Mouse (Mus musculus) liver, embryonic 14.5 days (tissue): Measurements from ENCODE around the gene Smyd1. TPM values are rescaled to one million over a fixed set of nuclear protein-coding genes. Genes with fewer than 3 reads are reported as not detected.

Experiments
- ATAC-seq: fragments of 200-750 bp; cut with Nextera tagmentation; 2 replicates; pipeline ENCODE4 v1.8.0; 2017; ENCODE audit warnings: moderate number of reproducible peaks, mild to moderate bottlenecking, moderate library complexity; ENCODE audit not compliant: insufficient read depth
- DNase-seq, 3 experiments: peaks; one replicate each; pipeline ENCODE4 v3.0.0-alpha.2; 2012 to 2013; ENCODE audit warnings: low read depth in 3 of 3, low spot score in 3 of 3
- H3K27ac ChIP-seq: fragments of 300-500 bp; sonication (generic); 2 replicates; pipeline ENCODE4 v1.5.1; 2014; ENCODE audit warnings: moderate library complexity, mild to moderate bottlenecking, control low read depth, inconsistent platforms
- H3K27me3 ChIP-seq: fragments of 300-500 bp; sonication (generic); 2 replicates; pipeline ENCODE4 v1.6.1; 2014; ENCODE audit warnings: mild to moderate bottlenecking, low read length, moderate library complexity; ENCODE audit not compliant: control insufficient read depth, insufficient read depth
- H3K36me3 ChIP-seq: fragments of 300-500 bp; sonication (generic); replicated peaks from 2 replicates; pipeline ENCODE4 v1.6.1; 2014; ENCODE audit warnings: low read depth; ENCODE audit not compliant: control insufficient read depth, insufficient read depth
- H3K4me1 ChIP-seq, 2 experiments: fragments of 200-500 bp in 1 of 2; fragments of 300-500 bp in 1 of 2; sonication (generic) in 1 of 2; replicated peaks; 2 replicates each; pipeline ENCODE4 v1.6.1; 2012 to 2014; ENCODE audit warnings: antibody characterized with exemption in 1 of 2, inconsistent platforms in 1 of 2, low read length in 1 of 2; ENCODE audit not compliant: control insufficient read depth in 2 of 2, insufficient read depth in 2 of 2
- H3K4me2 ChIP-seq: fragments of 300-500 bp; sonication (generic); 2 replicates; pipeline ENCODE4 v1.6.1; 2014; ENCODE audit warnings: low read depth, mild to moderate bottlenecking, control low read depth, moderate library complexity
- H3K4me3 ChIP-seq, 2 experiments: fragments of 200-500 bp in 1 of 2; fragments of 300-500 bp in 1 of 2; sonication (generic) in 1 of 2; 2 replicates each; pipeline ENCODE4 v1.5.1; 2012 to 2014; ENCODE audit warnings: low read depth in 2 of 2, low read length in 2 of 2, mild to moderate bottlenecking in 2 of 2, control low read depth in 1 of 2, inconsistent platforms in 1 of 2, moderate library complexity in 1 of 2; ENCODE audit not compliant: insufficient read depth in 1 of 2
- H3K9ac ChIP-seq: fragments of 300-500 bp; sonication (generic); replicated peaks from 2 replicates; pipeline ENCODE4 v1.6.1; 2014; ENCODE audit warnings: mild to moderate bottlenecking, control low read depth, moderate library complexity
- H3K9me3 ChIP-seq: fragments of 300-500 bp; sonication (generic); 2 replicates; pipeline ENCODE4 v1.6.1; 2016; ENCODE audit warnings: low read length, mixed read lengths; ENCODE audit not compliant: control insufficient read depth
- CTCF ChIP-seq: IDR thresholded peaks from 2 replicates; pipeline ENCODE4 v1.5.1; 2016; ENCODE audit warnings: antibody characterized with exemption, low read depth, control low read depth
- EP300 ChIP-seq: IDR thresholded peaks from 2 replicates; pipeline ENCODE4 v1.6.1; 2016; ENCODE audit warnings: antibody characterized with exemption, low read depth
- WGBS: fragments of 180-500 bp; shearing (Covaris S2); extraction: QIAGEN DNeasy Blood & Tissue Kit; methylation state at CpG from one replicate; pipeline ENCODE4 v1.1.7; 2014; ENCODE audit not compliant: insufficient replicate concordance; 5-methylcytosine and 5-hydroxymethylcytosine counted together
- microRNA-seq: library from miRNA; unstranded; fragments of <30 nt; microRNA quantifications from one replicate; pipeline ENCODE4, GENCODE M21; 2016
- polyA plus RNA-seq, 2 experiments: library from polyadenylated mRNA; depleted of rRNA in 1 of 2; stranded (reverse) in 1 of 2; unstranded in 1 of 2; fragments of >200 nt; fragmentation: Nextera tagmentation in 1 of 2; extraction: Ambion mirVana in 1 of 2; gene quantifications; 2 replicates each; pipeline versions ENCODE4 v1.2.1 to v1.2.3; 2012 to 2014

Gene Smyd1
- polyA plus RNA-seq, 2 experiments = 0.08 to 0.11 TPM

DNA sequence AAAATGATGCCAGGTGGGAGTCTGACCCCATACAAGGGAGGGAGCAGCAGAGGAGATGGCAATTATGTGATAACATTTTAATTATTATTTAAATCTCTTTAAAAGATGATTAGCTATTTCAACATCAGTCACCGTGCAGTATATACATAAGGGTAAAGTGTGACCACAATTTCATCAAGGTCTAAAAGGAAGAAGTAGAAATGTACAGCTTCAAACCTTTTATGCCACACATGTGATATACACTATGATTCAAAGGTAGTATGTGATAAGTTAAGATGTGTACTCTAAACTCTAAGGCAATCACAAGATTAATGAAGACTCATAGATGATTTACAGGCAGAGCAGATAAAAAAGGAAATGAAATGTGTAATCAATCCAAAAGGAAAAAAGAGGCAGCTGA lies 141.4 kb downstream of the Smyd1 start:
- H3K36me3 ChIP-seq = no peaks in the 10 kb centered on the region
- H3K4me1 ChIP-seq = peaks cover 0 to 2% of the 10 kb centered on the region in 2 experiments; a peak in 1 of 4 replicates
- DNase-seq (no peak), ATAC-seq (no peak)
- H3K27ac ChIP-seq = no peak overlapping the region
- H3K4me3 ChIP-seq = no peak overlapping the region
- 47% methylated on average over 1 of the region's 1 CpGs for WGBS
- no peaks in the 10 kb centered on the region for H3K27me3 ChIP-seq
- TF ChIP-seq CTCF (no peak), EP300 (no peak)
- no peak overlapping the region for H3K4me2 ChIP-seq
- H3K9ac ChIP-seq = no peak overlapping the region
- no peaks in the 10 kb centered on the region for H3K9me3 ChIP-seq

DNA sequence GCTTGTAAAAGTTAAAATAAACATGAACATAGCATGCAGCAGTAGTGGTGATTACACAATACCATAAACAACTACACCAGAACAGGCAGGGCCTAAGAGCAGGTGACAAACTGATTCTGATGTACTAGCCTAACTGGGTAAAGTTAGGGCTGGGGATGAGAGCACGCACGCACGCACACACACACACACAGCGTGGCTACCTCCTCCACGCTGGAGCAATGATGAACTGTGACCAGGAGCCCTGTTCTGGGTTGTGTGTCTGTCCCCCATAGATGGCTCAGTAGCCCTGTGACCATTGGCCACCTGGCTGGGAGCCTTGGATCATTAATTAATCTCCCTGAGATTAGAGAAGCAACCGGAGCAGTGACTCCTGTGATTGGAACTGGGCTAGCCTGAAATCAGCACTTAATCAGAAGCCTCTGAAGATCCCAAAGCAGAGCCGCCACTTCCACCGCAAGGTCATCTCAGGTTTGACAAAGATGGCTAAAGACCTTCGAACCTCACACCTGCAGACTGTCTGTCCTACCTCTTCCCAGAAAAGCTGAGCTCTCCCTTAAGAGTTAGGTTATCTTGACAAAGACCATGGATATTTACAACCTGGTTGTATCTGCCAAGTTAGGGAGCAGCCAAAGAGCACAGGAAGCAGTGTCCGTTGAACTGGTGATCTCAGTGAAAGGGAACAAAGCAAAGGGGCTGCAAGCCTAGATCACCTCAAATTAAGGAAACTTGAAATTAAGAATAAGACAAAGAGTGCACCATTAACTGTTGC lies 149.0 kb downstream of the Smyd1 start:
- H3K36me3 ChIP-seq = no peaks in the 10 kb centered on the region
- 72% methylated on average over 10 of the region's 10 CpGs for WGBS
- TF ChIP-seq CTCF = no peak
- no peak for TF ChIP-seq EP300
- H3K9me3 ChIP-seq = no peaks in the 10 kb centered on the region
- no peak for DNase-seq
- no peak for ATAC-seq
- H3K4me2 ChIP-seq = no peak overlapping the region
- no peaks in the 10 kb centered on the region for H3K4me1 ChIP-seq
- H3K4me3 ChIP-seq = no peak overlapping the region
- no peak overlapping the region for H3K9ac ChIP-seq
- H3K27me3 ChIP-seq = no peaks in the 10 kb centered on the region
- H3K27ac ChIP-seq = no peak overlapping the region

DNA sequence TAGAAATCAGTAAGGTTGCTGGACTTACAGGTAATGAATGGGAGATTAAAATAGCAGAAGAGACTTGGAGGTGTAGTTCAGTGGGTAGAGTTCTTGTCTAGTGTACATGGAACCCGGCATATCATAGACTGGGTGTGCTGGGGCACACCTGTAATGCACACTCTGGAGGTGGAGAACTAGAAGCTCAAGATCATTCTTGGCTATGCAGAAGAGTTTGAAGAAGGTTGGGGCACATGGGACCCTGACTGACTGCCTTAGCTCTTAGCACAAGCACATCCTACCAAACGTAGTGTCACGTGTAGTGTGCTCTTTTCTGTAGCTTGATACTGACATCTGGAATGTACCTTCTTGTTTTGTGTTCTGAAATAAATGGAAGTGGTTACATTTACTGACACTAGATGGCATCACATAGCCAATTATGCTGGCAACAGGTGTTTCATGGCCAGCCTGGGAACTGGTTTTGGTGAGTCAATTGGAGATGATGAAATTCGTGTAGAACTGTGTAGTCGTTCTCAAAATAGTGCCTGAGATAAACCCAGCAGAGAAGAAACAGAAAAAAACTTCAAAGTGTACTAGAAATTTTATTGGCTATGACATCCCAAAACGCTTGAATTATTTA lies 155.4 kb downstream of the Smyd1 start:
- peak; percentile 49 for TF ChIP-seq CTCF
- no peak for TF ChIP-seq EP300
- DNase-seq (peak in 1 of 3 experiments; percentile 13), ATAC-seq (no peak)
- no peaks in the 10 kb centered on the region for H3K9me3 ChIP-seq
- H3K27ac ChIP-seq = no peak overlapping the region
- H3K9ac ChIP-seq = no peak overlapping the region
- H3K4me2 ChIP-seq = no peak overlapping the region
- H3K4me3 ChIP-seq = no peak overlapping the region
- H3K36me3 ChIP-seq = no peaks in the 10 kb centered on the region
- no peaks in the 10 kb centered on the region for H3K27me3 ChIP-seq
- 25% methylated on average over 6 of the region's 6 CpGs for WGBS
- H3K4me1 ChIP-seq = no peaks in the 10 kb centered on the region; a peak in 1 of 4 replicates

GRCm38 (mm10) chr6:71164394-71164793 lies 157.6 kb downstream of the Smyd1 start:
- Histone ChIP-seq H3K27me3 (no peaks in the 10 kb centered on the region), H3K9ac (no peak overlapping the region), H3K4me3 (no peak overlapping the region), H3K9me3 (no peaks in the 10 kb centered on the region), H3K4me1 (peaks cover 0 to 2% of the 10 kb centered on the region in 2 experiments; a peak in 1 of 4 replicates), H3K27ac (no peak overlapping the region), H3K4me2 (no peak overlapping the region), H3K36me3 (no peaks in the 10 kb centered on the region)
- 25% methylated on average over 6 of the region's 6 CpGs for WGBS
- DNase-seq = no peak
- 0 out of 2 replicates have a peak, but pooled peaks have one; percentile 6 for ATAC-seq
- TF ChIP-seq CTCF (peak; percentile 12), EP300 (no peak)

Small RNA genes within 50 kb of the gene (microRNA-seq; reads per million reads assigned to microRNA genes)
- 20.3 reads per million, percentile 29 among the genes with 10 or more reads in this experiment for gene Mir8112

Other genes with a start within 250 kb of the Smyd1 start
- 4.7 and 5.4 TPM in 2 replicates for gene Thnsl2, start 177.8 kb downstream of the Smyd1 start, polyA plus RNA-seq (2012; rRNA removed)
- gene Thnsl2, start 177.8 kb downstream of the Smyd1 start, polyA plus RNA-seq (2014; fragmentation: Nextera tagmentation; extraction: Ambion mirVana) = 11.5 and 11.8 TPM in 2 replicates
- gene Fabp1, start 122.4 kb downstream of the Smyd1 start, polyA plus RNA-seq (2012; rRNA removed) = 84.6 and 179 TPM in 2 replicates
- gene Fabp1, start 122.4 kb downstream of the Smyd1 start, polyA plus RNA-seq (2014; fragmentation: Nextera tagmentation; extraction: Ambion mirVana) = 356 and 360 TPM in 2 replicates
- gene Krcc1, start 50.6 kb downstream of the Smyd1 start, polyA plus RNA-seq (2012; rRNA removed) = 7.6 and 11.1 TPM in 2 replicates
- 23.0 and 26.4 TPM in 2 replicates for gene Krcc1, start 50.6 kb downstream of the Smyd1 start, polyA plus RNA-seq (2014; fragmentation: Nextera tagmentation; extraction: Ambion mirVana)
- gene Cd8b1, start 555 bp upstream of the Smyd1 start, polyA plus RNA-seq (2012; rRNA removed) = not detected in 2 replicates
- not detected in 2 replicates for gene Cd8b1, start 555 bp upstream of the Smyd1 start, polyA plus RNA-seq (2014; fragmentation: Nextera tagmentation; extraction: Ambion mirVana)
- gene Cd8a, start 51.2 kb upstream of the Smyd1 start, polyA plus RNA-seq (2012; rRNA removed) = not detected in 2 replicates
- gene Cd8a, start 51.2 kb upstream of the Smyd1 start, polyA plus RNA-seq (2014; fragmentation: Nextera tagmentation; extraction: Ambion mirVana) = not detected in 2 replicates
- gene Rmnd5a, start 118.4 kb upstream of the Smyd1 start, polyA plus RNA-seq (2012; rRNA removed) = 10.3 and 14.8 TPM in 2 replicates
- 4.5 and 4.7 TPM in 2 replicates for gene Rmnd5a, start 118.4 kb upstream of the Smyd1 start, polyA plus RNA-seq (2014; fragmentation: Nextera tagmentation; extraction: Ambion mirVana)
- gene Rnf103, start 171.7 kb upstream of the Smyd1 start, polyA plus RNA-seq (2012; rRNA removed) = 3.8 and 5.0 TPM in 2 replicates
- 7.2 and 7.8 TPM in 2 replicates for gene Rnf103, start 171.7 kb upstream of the Smyd1 start, polyA plus RNA-seq (2014; fragmentation: Nextera tagmentation; extraction: Ambion mirVana)
- gene Chmp3, start 221.6 kb upstream of the Smyd1 start, polyA plus RNA-seq (2012; rRNA removed) = 16.2 and 21.9 TPM in 2 replicates
- 34.3 and 35.6 TPM in 2 replicates for gene Chmp3, start 221.6 kb upstream of the Smyd1 start, polyA plus RNA-seq (2014; fragmentation: Nextera tagmentation; extraction: Ambion mirVana)